Mouse (Mus musculus) forebrain, postnatal 0 days (tissue): ENCODE measurements around the gene Pmp22. TPM values are rescaled to one million over a fixed set of nuclear protein-coding genes. Genes with fewer than 3 reads are reported as not detected.

Source experiments
- ATAC-seq: fragments of 200-750 bp; cut with Nextera tagmentation; 2 replicates; pipeline ENCODE4 v1.8.0; 2017; ENCODE audit warnings: mild to moderate bottlenecking, moderate library complexity
- DNase-seq: peaks from one replicate; pipeline ENCODE4 v3.0.0-alpha.2; 2015
- H3K27ac ChIP-seq: fragments of 300-500 bp; sonication (generic); 2 replicates; pipeline ENCODE4 v1.5.1; 2014; ENCODE audit warnings: low read depth, mild to moderate bottlenecking, antibody characterized with exemption, low read length, moderate library complexity, mixed read lengths
- H3K27me3 ChIP-seq: fragments of 300-500 bp; sonication (generic); 2 replicates; pipeline ENCODE4 v1.6.1; 2014; ENCODE audit warnings: mild to moderate bottlenecking, low read length, mixed read lengths; ENCODE audit not compliant: insufficient read depth
- H3K36me3 ChIP-seq: fragments of 300-500 bp; sonication (generic); 2 replicates; pipeline ENCODE4 v1.6.1; 2014; ENCODE audit warnings: mild to moderate bottlenecking, moderate library complexity; ENCODE audit not compliant: insufficient read depth
- H3K4me1 ChIP-seq: fragments of 300-500 bp; sonication (generic); 2 replicates; pipeline ENCODE4 v1.6.1; 2014; ENCODE audit warnings: antibody characterized with exemption; ENCODE audit not compliant: insufficient read depth
- H3K4me2 ChIP-seq: fragments of 300-500 bp; sonication (generic); 2 replicates; pipeline ENCODE4 v1.6.1; 2014; ENCODE audit warnings: low read depth, mild to moderate bottlenecking, moderate library complexity
- H3K4me3 ChIP-seq: fragments of 300-500 bp; sonication (generic); 2 replicates; pipeline ENCODE4 v1.5.1; 2014; ENCODE audit warnings: low read depth, low read length, mixed read lengths
- H3K9ac ChIP-seq: fragments of 300-500 bp; sonication (generic); 2 replicates; pipeline ENCODE4 v1.6.1; 2014; ENCODE audit warnings: mild to moderate bottlenecking
- H3K9me3 ChIP-seq: fragments of 300-500 bp; sonication (generic); 2 replicates; pipeline ENCODE4 v1.6.1; 2016; ENCODE audit warnings: low read length
- CTCF ChIP-seq: sonication (generic); IDR thresholded peaks from 2 replicates; pipeline ENCODE4 v1.5.1; 2016; ENCODE audit warnings: antibody characterized with exemption, control low read depth, low read depth
- WGBS: fragments of 180-500 bp; shearing (Covaris S2); extraction: QIAGEN DNeasy Blood & Tissue Kit; methylation state at CpG from one replicate; pipeline ENCODE4 v1.1.7; 2014; 5-methylcytosine and 5-hydroxymethylcytosine counted together
- polyA plus RNA-seq: library from polyadenylated mRNA; unstranded; fragments of >200 nt; fragmentation: Nextera tagmentation; extraction: Ambion mirVana; gene quantifications from 2 replicates; pipeline ENCODE4 v1.2.1, GENCODE M21; 2015
- total RNA-seq: library from RNA; depleted of rRNA; stranded (reverse); fragments of >200 nt; gene quantifications from 2 replicates; pipeline ENCODE4 v1.2.3, GENCODE M21; 2014; rRNA removed

Gene Pmp22
- total and polyA plus RNA-seq, 2 experiments from 2014 or later: 31.7 to 33.5 TPM

- Histone ChIP-seq H3K4me2 (no peak overlapping the region), H3K36me3 (no peaks in the 10 kb centered on the region), H3K9me3 (no peaks in the 10 kb centered on the region), H3K27me3 (no peaks in the 10 kb centered on the region), H3K4me3 (no peak overlapping the region), H3K27ac (no peak overlapping the region), H3K9ac (no peak overlapping the region), H3K4me1 (no peaks in the 10 kb centered on the region)
- DNase-seq: no peak
- no peak for ATAC-seq
- 43% methylated on average over 7 of the region's 7 CpGs for WGBS
- TF ChIP-seq CTCF: no peak
These were observed 51.7 kb downstream of the Pmp22 start for GRCm38 (mm10) chr11:63180262-63181101.

- DNase-seq: no peak
- no peak overlapping the region for H3K9ac ChIP-seq
- no peak overlapping the region for H3K27ac ChIP-seq
- no peak for TF ChIP-seq CTCF
- no peak overlapping the region for H3K4me3 ChIP-seq
- no peaks in the 10 kb centered on the region for H3K9me3 ChIP-seq
- no peaks in the 10 kb centered on the region for H3K36me3 ChIP-seq
- ATAC-seq: no peak
- no peaks in the 10 kb centered on the region for H3K4me1 ChIP-seq
- H3K27me3 ChIP-seq: no peaks in the 10 kb centered on the region
- H3K4me2 ChIP-seq: no peak overlapping the region
- WGBS: 84% methylated on average over 7 of the region's 7 CpGs
These were observed 60.0 kb downstream of the Pmp22 start for GRCm38 (mm10) chr11:63188803-63189202.

- H3K9ac ChIP-seq: no peak overlapping the region
- no peaks in the 10 kb centered on the region for H3K4me1 ChIP-seq
- ATAC-seq (no peak), DNase-seq (no peak)
- no peaks in the 10 kb centered on the region for H3K27me3 ChIP-seq
- H3K4me3 ChIP-seq: no peak overlapping the region
- no peaks in the 10 kb centered on the region for H3K9me3 ChIP-seq
- no peak for TF ChIP-seq CTCF
- no peaks in the 10 kb centered on the region for H3K36me3 ChIP-seq
- 20% methylated on average over 4 of the region's 4 CpGs for WGBS
- no peak overlapping the region for H3K27ac ChIP-seq
- H3K4me2 ChIP-seq: no peak overlapping the region
These were observed 69.3 kb downstream of the Pmp22 start for GRCm38 (mm10) chr11:63198070-63198469.

GRCm38 (mm10) chr11:63201989-63202535, 73.3 kb downstream of the Pmp22 start:
- H3K27ac ChIP-seq: no peak overlapping the region
- H3K4me1 ChIP-seq: no peaks in the 10 kb centered on the region
- no peak for DNase-seq
- TF ChIP-seq CTCF: no peak
- no peaks in the 10 kb centered on the region for H3K36me3 ChIP-seq
- WGBS: 28% methylated on average over 3 of the region's 3 CpGs
- H3K27me3 ChIP-seq: no peaks in the 10 kb centered on the region
- H3K4me2 ChIP-seq: no peak overlapping the region
- no peak overlapping the region for H3K4me3 ChIP-seq
- H3K9ac ChIP-seq: no peak overlapping the region
- H3K9me3 ChIP-seq: no peaks in the 10 kb centered on the region
- ATAC-seq: no peak

Other genes starting within 250 kb of the Pmp22 start
- 30.7 and 30.8 TPM in 2 replicates for gene Tvp23b, start 249.5 kb upstream of the Pmp22 start, total RNA-seq
- gene Tvp23b, start 249.5 kb upstream of the Pmp22 start, polyA plus RNA-seq: 31.2 and 37.1 TPM in 2 replicates
- not detected in 2 replicates for gene Cdrt4, start 177.8 kb upstream of the Pmp22 start, total RNA-seq
- gene Cdrt4, start 177.8 kb upstream of the Pmp22 start, polyA plus RNA-seq: 0.28 TPM in 1 of 2 replicates, not detected in the other
- gene Tekt3, start 67.3 kb upstream of the Pmp22 start, total RNA-seq: 0.19 TPM in 1 of 2 replicates, not detected in the other
- gene Tekt3, start 67.3 kb upstream of the Pmp22 start, polyA plus RNA-seq: 0.17 and 0.20 TPM in 2 replicates